Mouse (Mus musculus) lung, postnatal 25 days (tissue): ENCODE measurements at regions not wholly inside any gene's neighbourhood (a gene's known extent, or its start where the extent isn't known, plus 50 kb on each side); places are given as distances from the start of the nearest gene placed in this dataset.

Experiments
- DNase-seq: peaks from one replicate; pipeline ENCODE4 v3.0.0; 2022; ENCODE audit warnings: low spot score

GRCm38 (mm10) chr12:54453343-54453742 lies 203.0 kb downstream of the Sptssa start:
- DNase-seq, result peak; percentile 55

- no peak for DNase-seq
These were observed 206.0 kb downstream of the Sptssa start for GRCm38 (mm10) chr12:54450369-54450768.

- no peak for DNase-seq
These were observed 208.2 kb downstream of the Sptssa start for GRCm38 (mm10) chr12:54448221-54448620.

- DNase-seq, result no peak
These were observed 209.0 kb downstream of the Sptssa start for GRCm38 (mm10) chr12:54447354-54447753.

- no peak for DNase-seq
These were observed 210.0 kb downstream of the Sptssa start for GRCm38 (mm10) chr12:54446356-54446755.

GRCm38 (mm10) chr12:54444416-54444815 lies 212.0 kb downstream of the Sptssa start:
- DNase-seq, result no peak

GRCm38 (mm10) chr12:54443285-54443684 lies 213.1 kb downstream of the Sptssa start:
- DNase-seq, result peak; percentile 36

- DNase-seq, result no peak
These were observed 214.0 kb downstream of the Sptssa start for GRCm38 (mm10) chr12:54442408-54442807.

- DNase-seq, result no peak
These were observed 215.4 kb downstream of the Sptssa start for GRCm38 (mm10) chr12:54440851-54441593.

- no peak for DNase-seq
These were observed 217.6 kb downstream of the Sptssa start for GRCm38 (mm10) chr12:54438793-54439192.

GRCm38 (mm10) chr12:54425236-54425635 lies 221.6 kb upstream of the Egln3 start:
- DNase-seq, result no peak

- DNase-seq, result no peak
These were observed 211.2 kb upstream of the Egln3 start for GRCm38 (mm10) chr12:54414829-54415228.

- DNase-seq, result no peak
These were observed 210.5 kb upstream of the Egln3 start for GRCm38 (mm10) chr12:54414201-54414600.

- DNase-seq, result no peak
These were observed 206.5 kb upstream of the Egln3 start for GRCm38 (mm10) chr12:54410038-54410605.

- DNase-seq, result no peak
These were observed 205.2 kb upstream of the Egln3 start for GRCm38 (mm10) chr12:54408906-54409305.

GRCm38 (mm10) chr12:54407301-54407896 lies 203.7 kb upstream of the Egln3 start:
- no peak for DNase-seq

GRCm38 (mm10) chr12:54405066-54405465 lies 201.4 kb upstream of the Egln3 start:
- peak; percentile 76 for DNase-seq

GRCm38 (mm10) chr12:54402591-54402990 lies 198.9 kb upstream of the Egln3 start:
- no peak for DNase-seq

GRCm38 (mm10) chr12:54401665-54402064 lies 198.0 kb upstream of the Egln3 start:
- DNase-seq, result no peak

- DNase-seq, result no peak
These were observed 196.4 kb upstream of the Egln3 start for GRCm38 (mm10) chr12:54400084-54400483.

GRCm38 (mm10) chr12:54398080-54398479 lies 194.4 kb upstream of the Egln3 start:
- DNase-seq, result peak; percentile 43

GRCm38 (mm10) chr12:54396952-54397351 lies 193.3 kb upstream of the Egln3 start:
- peak; percentile 33 for DNase-seq

- no peak for DNase-seq
These were observed 192.7 kb upstream of the Egln3 start for GRCm38 (mm10) chr12:54396341-54396740.
